Mouse (Mus musculus): ENCODE measurements around the gene Pik3r5. TPM values are rescaled to one million over a fixed set of nuclear protein-coding genes. Genes with fewer than 3 reads are reported as not detected.

The Pik3r5 gene
- total RNA-seq, 2 experiments from 2014 or later: 9.0 to 16.5 TPM

GRCm38 (mm10) chr11:68508619-68509018 is 76.7 kb downstream of the Pik3r5 start:
- no peak for ATAC-seq (replicated peaks; ENCODE audit: poor library complexity, severe bottlenecking)

GRCm38 (mm10) chr11:68509194-68509593 is 77.3 kb downstream of the Pik3r5 start:
- ATAC-seq (replicated peaks; ENCODE audit: poor library complexity, severe bottlenecking): peak; percentile 62

- ATAC-seq (replicated peaks; ENCODE audit: poor library complexity, severe bottlenecking): peak; percentile 96
These were observed 82.0 kb downstream of the Pik3r5 start for GRCm38 (mm10) chr11:68513969-68514368.

GRCm38 (mm10) chr11:68519362-68519761 is 87.4 kb downstream of the Pik3r5 start:
- ATAC-seq (replicated peaks; ENCODE audit: poor library complexity, severe bottlenecking): peak; percentile 73

- ATAC-seq (replicated peaks; ENCODE audit: poor library complexity, severe bottlenecking): peak; percentile 53
These were observed 87.9 kb downstream of the Pik3r5 start for GRCm38 (mm10) chr11:68519815-68520214.

GRCm38 (mm10) chr11:68520439-68520838 is 88.5 kb downstream of the Pik3r5 start:
- ATAC-seq (replicated peaks; ENCODE audit: poor library complexity, severe bottlenecking): no peak

GRCm38 (mm10) chr11:68521352-68521751 is 89.4 kb downstream of the Pik3r5 start:
- ATAC-seq (replicated peaks; ENCODE audit: poor library complexity, severe bottlenecking): peak; percentile 60

- ATAC-seq (replicated peaks; ENCODE audit: poor library complexity, severe bottlenecking): no peak
These were observed 94.5 kb downstream of the Pik3r5 start for GRCm38 (mm10) chr11:68526441-68526840.

GRCm38 (mm10) chr11:68531066-68531806 is 99.3 kb downstream of the Pik3r5 start:
- ATAC-seq (replicated peaks; ENCODE audit: poor library complexity, severe bottlenecking): no peak

GRCm38 (mm10) chr11:68531941-68532535 is 100.1 kb downstream of the Pik3r5 start:
- ATAC-seq (replicated peaks; ENCODE audit: poor library complexity, severe bottlenecking): no peak

GRCm38 (mm10) chr11:68532773-68533172 is 100.9 kb downstream of the Pik3r5 start:
- ATAC-seq (replicated peaks; ENCODE audit: poor library complexity, severe bottlenecking): no peak

GRCm38 (mm10) chr11:68533971-68534475 is 102.1 kb downstream of the Pik3r5 start:
- no peak for ATAC-seq (replicated peaks; ENCODE audit: poor library complexity, severe bottlenecking)

- ATAC-seq (replicated peaks; ENCODE audit: poor library complexity, severe bottlenecking): no peak
These were observed 104.1 kb downstream of the Pik3r5 start for GRCm38 (mm10) chr11:68536026-68536425.

GRCm38 (mm10) chr11:68536465-68536864 is 104.5 kb downstream of the Pik3r5 start:
- peak; percentile 48; the same call in 1 of the 2 replicates for ATAC-seq (replicated peaks; ENCODE audit: poor library complexity, severe bottlenecking)

GRCm38 (mm10) chr11:68539621-68540020 is 107.7 kb downstream of the Pik3r5 start:
- ATAC-seq (replicated peaks; ENCODE audit: poor library complexity, severe bottlenecking): no peak

GRCm38 (mm10) chr11:68544554-68544953 is 112.6 kb downstream of the Pik3r5 start:
- ATAC-seq (replicated peaks; ENCODE audit: poor library complexity, severe bottlenecking): no peak

GRCm38 (mm10) chr11:68545172-68545571 is 113.3 kb downstream of the Pik3r5 start:
- no peak for ATAC-seq (replicated peaks; ENCODE audit: poor library complexity, severe bottlenecking)

- no peak for ATAC-seq (replicated peaks; ENCODE audit: poor library complexity, severe bottlenecking)
These were observed 113.8 kb downstream of the Pik3r5 start for GRCm38 (mm10) chr11:68545682-68546222.

Measured in granulocyte monocyte progenitor cell, adult 5-6 weeks (primary cell).